Mouse (Mus musculus): Measurements from ENCODE around the gene Lpcat3.

Lpcat3 gene

GRCm38 (mm10) chr6:124738511-124739023 is 75.7 kb downstream of the Lpcat3 start, which contains the start of gene Ptpn6:
TSS of gene Ptpn6 (minus strand) at chr6:124738714.
- peak; percentile 29 for DNase-seq (ENCODE audit: low read depth, low spot score)

GRCm38 (mm10) chr6:124739231-124739796 is 76.5 kb downstream of the Lpcat3 start:
- no peak for DNase-seq (ENCODE audit: low read depth, low spot score)

GRCm38 (mm10) chr6:124740211-124740887 is 77.5 kb downstream of the Lpcat3 start:
- DNase-seq (ENCODE audit: low read depth, low spot score): peak; percentile 59

GRCm38 (mm10) chr6:124740888-124741761 is 78.3 kb downstream of the Lpcat3 start, which contains the start of gene Grcc10:
TSS of gene Grcc10 (minus strand) at chr6:124741374.
- peak; percentile 96 for DNase-seq (ENCODE audit: low read depth, low spot score)

- DNase-seq (ENCODE audit: low read depth, low spot score): no peak
These were observed 79.0 kb downstream of the Lpcat3 start for GRCm38 (mm10) chr6:124741842-124742241.

GRCm38 (mm10) chr6:124742839-124743514 is 80.2 kb downstream of the Lpcat3 start:
- DNase-seq (ENCODE audit: low read depth, low spot score): no peak

GRCm38 (mm10) chr6:124743647-124744046 is 80.8 kb downstream of the Lpcat3 start:
- DNase-seq (ENCODE audit: low read depth, low spot score): no peak

GRCm38 (mm10) chr6:124744755-124745321 is 82.0 kb downstream of the Lpcat3 start:
- DNase-seq (ENCODE audit: low read depth, low spot score): no peak

GRCm38 (mm10) chr6:124745490-124746295 is 82.9 kb downstream of the Lpcat3 start:
- DNase-seq (ENCODE audit: low read depth, low spot score): peak; percentile 97

GRCm38 (mm10) chr6:124746296-124746605 is 83.4 kb downstream of the Lpcat3 start:
- DNase-seq (ENCODE audit: low read depth, low spot score): no peak

GRCm38 (mm10) chr6:124746654-124747632 is 84.1 kb downstream of the Lpcat3 start:
- no peak for DNase-seq (ENCODE audit: low read depth, low spot score)

- no peak for DNase-seq (ENCODE audit: low read depth, low spot score)
These were observed 87.6 kb downstream of the Lpcat3 start for GRCm38 (mm10) chr6:124750405-124750804.

- DNase-seq (ENCODE audit: low read depth, low spot score): no peak
These were observed 91.0 kb downstream of the Lpcat3 start for GRCm38 (mm10) chr6:124753861-124754260.

Data from forelimb bud, embryonic 11.5 days (tissue).